Mouse (Mus musculus) neural tube, embryonic 14.5 days (tissue): Measurements from ENCODE around the gene Kcnq2. TPM values are rescaled to one million over a fixed set of nuclear protein-coding genes. Genes with fewer than 3 reads are reported as not detected.

Experiments
- ATAC-seq: fragments of 200-750 bp; cut with Nextera tagmentation; 2 replicates; pipeline ENCODE4 v1.8.0; 2017; ENCODE audit warnings: low read depth, mild to moderate bottlenecking, moderate TSS enrichment, moderate library complexity
- H3K27ac ChIP-seq: fragments of 300-500 bp; sonication (generic); 2 replicates; pipeline ENCODE4 v1.5.1; 2014; ENCODE audit warnings: low read depth, mild to moderate bottlenecking, control low read depth, low read length, moderate library complexity, mixed read lengths
- H3K27me3 ChIP-seq: fragments of 300-500 bp; sonication (generic); 2 replicates; pipeline ENCODE4 v1.6.1; 2014; ENCODE audit warnings: low read length; ENCODE audit not compliant: control insufficient read depth, insufficient read depth
- H3K36me3 ChIP-seq: fragments of 300-500 bp; sonication (generic); 2 replicates; pipeline ENCODE4 v1.6.1; 2014; ENCODE audit warnings: low read length, mixed read lengths; ENCODE audit not compliant: control insufficient read depth, insufficient read depth
- H3K4me1 ChIP-seq: fragments of 300-500 bp; sonication (generic); 2 replicates; pipeline ENCODE4 v1.6.1; 2014; ENCODE audit warnings: low read length; ENCODE audit not compliant: control insufficient read depth, insufficient read depth
- H3K4me2 ChIP-seq: fragments of 300-500 bp; sonication (generic); 2 replicates; pipeline ENCODE4 v1.6.1; 2014; ENCODE audit warnings: mild to moderate bottlenecking, low read depth, low read length, control low read depth
- H3K4me3 ChIP-seq: fragments of 300-500 bp; sonication (generic); 2 replicates; pipeline ENCODE4 v1.5.1; 2014; ENCODE audit warnings: low read depth, low read length, control low read depth, mixed read lengths
- H3K9ac ChIP-seq: fragments of 300-500 bp; sonication (generic); replicated peaks from 2 replicates; pipeline ENCODE4 v1.6.1; 2014; ENCODE audit warnings: low read depth, mild to moderate bottlenecking, control low read depth, low read length, mixed read lengths
- H3K9me3 ChIP-seq: fragments of 300-500 bp; sonication (generic); 2 replicates; pipeline ENCODE4 v1.6.1; 2016; ENCODE audit warnings: low read length; ENCODE audit not compliant: control insufficient read depth
- WGBS: fragments of 180-500 bp; shearing (Covaris S2); extraction: QIAGEN DNeasy Blood & Tissue Kit; methylation state at CpG from one replicate; pipeline ENCODE4 v1.1.7; 2014; 5-methylcytosine and 5-hydroxymethylcytosine counted together
- polyA plus RNA-seq: library from polyadenylated mRNA; unstranded; fragments of >200 nt; fragmentation: Nextera tagmentation; extraction: Ambion mirVana; gene quantifications from 2 replicates; pipeline ENCODE4 v1.2.1, GENCODE M21; 2014

Kcnq2 gene
- polyA plus RNA-seq = 56.7 and 60.6 TPM in 2 replicates

DNA sequence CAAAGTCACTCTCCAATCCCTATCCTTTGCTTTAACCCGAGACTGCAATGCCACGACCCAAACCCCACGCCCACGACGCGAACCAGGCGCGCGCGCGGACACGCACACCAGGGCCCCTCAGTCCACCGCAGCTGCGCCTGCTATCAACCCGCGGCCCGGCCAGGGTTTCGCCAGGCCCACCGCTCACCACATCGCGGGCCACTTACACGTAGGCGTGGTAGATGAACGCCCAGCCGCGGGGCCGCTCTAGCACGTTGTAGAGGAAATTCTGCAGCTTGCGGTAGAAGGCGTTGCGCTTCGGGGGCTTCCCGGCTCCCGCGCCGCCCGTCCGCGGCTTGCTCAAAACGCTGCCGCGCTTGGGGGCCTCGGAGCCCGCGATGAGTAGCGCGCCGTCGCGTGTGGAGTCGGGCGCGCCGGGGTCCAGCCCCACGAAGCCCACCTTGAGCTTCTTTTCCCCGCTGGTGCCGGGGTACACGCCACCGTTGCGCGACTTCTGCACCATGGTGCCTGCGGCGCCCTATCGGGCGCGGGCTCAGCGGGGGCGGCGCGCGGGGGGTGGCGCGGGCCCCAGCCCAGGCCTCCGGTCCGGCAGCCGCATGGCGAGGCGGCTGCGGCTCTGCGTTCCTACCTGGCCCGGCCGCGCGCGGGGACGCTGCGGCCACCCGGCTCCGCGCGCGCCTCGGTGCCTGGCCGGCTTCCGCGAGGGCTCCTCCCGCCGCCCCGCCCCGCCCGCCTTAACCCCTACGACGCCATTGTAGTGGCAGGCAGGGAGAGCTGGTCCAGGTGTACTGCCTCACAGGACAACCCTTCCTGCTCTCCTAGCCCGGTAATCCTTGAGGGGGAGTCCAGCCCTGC, at the start of gene Kcnq2:
Gene Kcnq2, minus strand, starts transcription at position 710 of the 855 bp plus-strand sequence.
- peak within 1 kb of the TSS; percentile 96 for H3K27ac ChIP-seq
- peak; percentile 67 for ATAC-seq
- WGBS = under 1% methylated on average over 98 of the region's 104 CpGs

DNA sequence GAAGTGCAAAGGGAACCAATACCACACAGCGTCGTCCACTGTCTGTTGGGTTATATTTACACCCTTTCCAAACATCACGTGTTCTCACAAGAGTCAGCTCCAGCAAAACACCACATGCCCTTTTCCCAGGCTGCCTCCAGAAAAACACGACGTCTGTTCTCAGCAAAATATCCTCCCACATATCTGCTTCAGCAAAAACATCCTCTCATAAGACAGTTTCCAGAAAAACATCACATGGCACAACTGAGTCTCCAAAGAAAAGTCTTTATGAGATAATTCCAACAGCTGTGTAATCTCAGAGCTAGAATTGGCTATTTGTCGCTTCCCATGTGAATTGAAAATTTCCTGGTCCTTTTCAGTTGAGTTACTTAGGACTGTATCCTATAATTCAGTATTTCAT, 45.8 kb upstream of the Kcnq2 start:
- Histone ChIP-seq H3K36me3 (no peaks in the 10 kb centered on the region), H3K27ac (no peak overlapping the region), H3K4me2 (no peak overlapping the region), H3K27me3 (no peaks in the 10 kb centered on the region), H3K4me3 (no peak overlapping the region), H3K9me3 (no peaks in the 10 kb centered on the region), H3K9ac (no peak overlapping the region), H3K4me1 (no peaks in the 10 kb centered on the region)
- 83% methylated on average over 6 of the region's 6 CpGs for WGBS
- ATAC-seq = no peak

More for the DNA sequence above, at the start of gene Kcnq2:
- Histone ChIP-seq H3K4me3 (peak within 1 kb of the TSS; percentile 85), H3K4me2 (peak within 1 kb of the TSS; percentile 46), H3K9ac (peak within 1 kb of the TSS; percentile 80), H3K36me3 (no peaks in the 10 kb centered on the region), H3K4me1 (peaks cover 19% of the 10 kb centered on the region; the same call in 1 of the 2 replicates), H3K27me3 (peaks cover 5% of the 10 kb centered on the region; the same call in 1 of the 2 replicates), H3K9me3 (no peaks in the 10 kb centered on the region)

DNA sequence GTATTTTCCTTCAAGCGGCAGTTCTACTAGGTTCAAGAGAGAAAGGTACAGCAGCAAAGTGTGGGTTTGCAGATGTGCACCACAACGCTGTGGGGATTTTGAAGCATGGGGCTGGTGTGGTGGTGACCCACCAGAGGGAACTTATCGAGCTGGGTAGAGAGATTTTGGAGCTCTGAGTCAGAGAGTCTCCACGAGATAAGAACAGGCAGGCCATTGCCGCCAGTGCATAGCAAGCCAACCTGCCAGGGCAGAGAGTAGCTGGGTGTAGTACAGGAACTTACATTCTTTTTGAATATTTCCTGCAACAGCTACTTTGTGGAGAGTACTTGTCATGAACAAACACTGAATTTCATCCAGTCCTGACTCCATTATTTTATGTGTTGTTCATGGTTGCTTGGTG, 43.4 kb upstream of the Kcnq2 start:
- H3K4me2 ChIP-seq = no peak overlapping the region
- no peak for ATAC-seq
- no peaks in the 10 kb centered on the region for H3K4me1 ChIP-seq
- no peaks in the 10 kb centered on the region for H3K9me3 ChIP-seq
- H3K4me3 ChIP-seq = no peak overlapping the region
- H3K27me3 ChIP-seq = no peaks in the 10 kb centered on the region
- no peak overlapping the region for H3K27ac ChIP-seq
- H3K9ac ChIP-seq = no peak overlapping the region
- H3K36me3 ChIP-seq = no peaks in the 10 kb centered on the region
- WGBS = 94% methylated on average over 5 of the region's 5 CpGs

DNA sequence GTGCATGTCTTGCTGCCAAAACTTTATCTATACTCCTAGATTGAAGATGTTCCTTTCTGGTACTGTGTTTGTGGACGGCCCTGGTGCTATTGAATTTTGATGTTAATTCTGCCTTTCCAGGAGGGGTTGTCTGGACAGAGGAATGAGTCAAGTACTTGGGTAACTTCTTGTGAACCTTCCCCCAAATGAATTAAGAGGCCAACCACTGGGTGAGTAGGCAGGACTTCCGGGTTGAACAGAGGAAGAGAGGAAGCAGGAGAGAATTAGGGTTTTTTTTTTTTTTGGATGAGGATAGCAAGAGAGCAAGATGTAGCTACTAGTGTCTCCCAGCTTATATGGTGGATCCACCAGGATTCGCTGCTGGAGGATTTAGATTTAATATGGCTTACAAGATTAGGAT, 42.9 kb upstream of the Kcnq2 start:
- Histone ChIP-seq H3K4me3 (no peak overlapping the region), H3K36me3 (no peaks in the 10 kb centered on the region), H3K27ac (no peak overlapping the region), H3K27me3 (no peaks in the 10 kb centered on the region), H3K9me3 (no peaks in the 10 kb centered on the region), H3K9ac (no peak overlapping the region), H3K4me2 (no peak overlapping the region), H3K4me1 (no peaks in the 10 kb centered on the region)
- ATAC-seq = no peak
- 87% methylated on average over 3 of the region's 3 CpGs for WGBS

DNA sequence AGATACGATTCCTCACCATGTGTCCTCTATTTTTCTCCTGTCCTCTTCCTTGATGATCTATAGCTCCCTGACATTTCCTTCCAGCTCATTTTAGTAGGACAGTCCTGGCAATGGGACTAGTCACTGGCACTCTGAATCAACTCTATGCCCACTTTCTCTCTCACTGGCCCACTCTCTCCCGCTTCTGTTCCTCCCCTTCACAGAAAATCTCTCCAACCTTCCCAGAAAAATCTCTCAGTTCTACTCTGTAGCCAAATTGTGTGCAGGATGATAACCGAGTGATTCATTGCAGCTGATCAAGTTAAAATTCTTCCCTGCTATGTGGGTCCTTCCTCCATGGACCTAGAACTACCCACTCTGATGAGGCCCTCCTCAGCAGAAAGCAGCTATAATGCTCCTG, 39.5 kb upstream of the Kcnq2 start:
- Histone ChIP-seq H3K4me2 (no peak overlapping the region), H3K4me1 (no peaks in the 10 kb centered on the region), H3K9ac (no peak overlapping the region), H3K27ac (no peak overlapping the region), H3K9me3 (no peaks in the 10 kb centered on the region), H3K27me3 (no peaks in the 10 kb centered on the region), H3K36me3 (no peaks in the 10 kb centered on the region), H3K4me3 (no peak overlapping the region)
- no peak for ATAC-seq
- 87% methylated on average over 3 of the region's 3 CpGs for WGBS

DNA sequence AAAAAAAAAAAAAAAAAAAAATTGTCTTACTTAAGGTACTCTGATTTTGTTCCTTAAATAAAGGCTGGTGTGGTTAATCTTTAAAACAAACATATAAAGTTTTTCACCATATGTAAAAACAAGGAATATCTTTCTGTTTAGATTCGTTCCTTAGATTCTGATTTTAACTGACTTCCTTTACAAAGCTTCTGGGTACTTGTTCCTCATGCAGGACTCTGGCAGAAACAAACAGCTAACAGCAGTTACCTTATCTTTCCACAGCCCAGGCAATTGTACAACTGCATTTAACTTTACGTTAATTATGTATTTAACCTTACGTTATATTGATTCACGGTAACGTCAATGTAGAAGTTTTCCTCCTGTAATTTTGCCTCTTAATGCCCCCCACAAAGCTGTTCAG, 31.4 kb upstream of the Kcnq2 start:
- Histone ChIP-seq H3K4me3 (no peak overlapping the region), H3K36me3 (no peaks in the 10 kb centered on the region), H3K9me3 (no peaks in the 10 kb centered on the region), H3K4me2 (no peak overlapping the region), H3K27ac (no peak overlapping the region), H3K4me1 (no peaks in the 10 kb centered on the region), H3K9ac (no peak overlapping the region), H3K27me3 (no peaks in the 10 kb centered on the region)
- ATAC-seq = no peak
- 82% methylated on average over 5 of the region's 5 CpGs for WGBS

DNA sequence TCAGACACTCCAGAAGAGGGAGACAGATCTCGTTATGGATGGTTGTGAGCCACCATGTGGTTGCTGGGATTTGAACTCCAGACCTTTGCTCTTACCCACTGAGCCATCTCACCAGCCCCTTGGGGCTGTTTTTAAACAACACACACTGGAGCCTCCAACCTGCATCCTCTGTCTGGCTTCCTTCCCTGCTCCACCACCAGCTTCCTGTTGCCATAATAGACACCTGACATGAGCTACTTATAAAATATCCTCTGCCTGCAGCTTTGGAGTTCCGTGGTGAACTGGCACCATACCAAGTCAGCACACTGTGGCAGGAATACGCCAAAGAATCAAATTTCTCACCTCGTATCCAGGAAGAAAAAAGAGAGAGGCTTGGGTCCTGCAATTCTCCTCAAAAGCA, 25.7 kb upstream of the Kcnq2 start:
- no peak overlapping the region for H3K4me3 ChIP-seq
- H3K27ac ChIP-seq = no peak overlapping the region
- no peaks in the 10 kb centered on the region for H3K36me3 ChIP-seq
- peaks cover 4% of the 10 kb centered on the region; the same call in 1 of the 2 replicates for H3K27me3 ChIP-seq
- H3K9me3 ChIP-seq = no peaks in the 10 kb centered on the region
- peaks cover 13% of the 10 kb centered on the region; the same call in 1 of the 2 replicates for H3K4me1 ChIP-seq
- no peak overlapping the region for H3K4me2 ChIP-seq
- WGBS = 70% methylated on average over 4 of the region's 4 CpGs
- H3K9ac ChIP-seq = no peak overlapping the region
- ATAC-seq = no peak

DNA sequence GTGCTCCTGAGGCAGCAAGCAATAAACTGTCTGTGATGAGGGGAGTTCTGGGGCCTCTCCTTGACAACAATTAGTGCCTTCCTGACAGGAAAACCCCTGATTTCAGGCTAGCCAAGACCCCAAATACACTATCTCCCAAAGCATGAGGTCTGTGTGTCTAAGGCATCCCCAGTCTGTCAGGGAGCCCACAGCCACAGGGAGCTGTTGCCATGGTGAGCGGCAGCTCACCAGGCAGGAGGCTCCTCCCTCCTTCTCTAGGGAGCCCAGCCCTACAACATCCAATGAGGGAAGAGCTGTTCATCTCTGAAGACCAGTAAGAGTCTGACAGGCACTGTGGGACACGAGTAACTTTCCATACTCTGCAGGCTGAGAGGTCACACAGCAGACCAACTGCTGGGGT, 24.7 kb upstream of the Kcnq2 start:
- H3K27me3 ChIP-seq = peaks cover 4% of the 10 kb centered on the region; the same call in 1 of the 2 replicates
- 0 out of 2 replicates have a peak overlapping the region, but pooled peaks have one; percentile 5 for H3K4me2 ChIP-seq
- WGBS = 2% methylated on average over 2 of the region's 2 CpGs

DNA sequence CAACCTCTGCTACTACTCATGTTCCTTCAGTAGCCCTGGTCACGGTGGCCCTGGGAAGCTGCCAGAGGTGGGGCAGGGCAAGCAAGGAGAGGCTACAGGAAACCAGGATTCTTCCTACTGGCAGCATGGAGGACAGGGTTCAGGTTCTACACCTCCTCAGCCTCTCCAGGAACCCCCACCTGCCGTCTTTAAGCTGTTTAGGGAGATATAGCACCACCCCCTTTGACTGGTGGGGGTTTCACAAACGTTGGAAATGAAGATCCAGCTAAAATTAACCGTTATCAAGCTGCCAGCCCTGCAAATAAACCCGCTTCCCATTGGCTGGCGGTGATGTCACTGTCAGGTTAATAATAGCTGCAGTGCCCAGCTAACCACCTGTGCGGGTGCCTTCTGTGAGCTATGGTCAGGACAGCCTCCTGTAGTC, 24.0 kb upstream of the Kcnq2 start:
- Histone ChIP-seq H3K9me3 (no peaks in the 10 kb centered on the region), H3K27ac (peak overlapping the region; percentile 69), H3K36me3 (no peaks in the 10 kb centered on the region), H3K27me3 (peaks cover 4% of the 10 kb centered on the region; the same call in 1 of the 2 replicates), H3K9ac (0 out of 2 replicates have a peak overlapping the region, but pooled peaks have one; percentile 39), H3K4me3 (no peak overlapping the region), H3K4me2 (no peak overlapping the region), H3K4me1 (peaks cover 18% of the 10 kb centered on the region; the same call in 1 of the 2 replicates)
- 57% methylated on average over 7 of the region's 7 CpGs for WGBS
- no peak for ATAC-seq

More for the DNA sequence above, 24.7 kb upstream of the Kcnq2 start:
- peak; percentile 86 for ATAC-seq
- no peaks in the 10 kb centered on the region for H3K36me3 ChIP-seq
- no peaks in the 10 kb centered on the region for H3K9me3 ChIP-seq
- no peak overlapping the region for H3K4me3 ChIP-seq
- H3K9ac ChIP-seq = peak overlapping the region; percentile 39
- H3K4me1 ChIP-seq = peaks cover 18% of the 10 kb centered on the region; the same call in 1 of the 2 replicates
- peak overlapping the region; percentile 69 for H3K27ac ChIP-seq
